Comparison of ENCODE assay signal across 15 mouse cellular contexts in the genomic region with DNA sequence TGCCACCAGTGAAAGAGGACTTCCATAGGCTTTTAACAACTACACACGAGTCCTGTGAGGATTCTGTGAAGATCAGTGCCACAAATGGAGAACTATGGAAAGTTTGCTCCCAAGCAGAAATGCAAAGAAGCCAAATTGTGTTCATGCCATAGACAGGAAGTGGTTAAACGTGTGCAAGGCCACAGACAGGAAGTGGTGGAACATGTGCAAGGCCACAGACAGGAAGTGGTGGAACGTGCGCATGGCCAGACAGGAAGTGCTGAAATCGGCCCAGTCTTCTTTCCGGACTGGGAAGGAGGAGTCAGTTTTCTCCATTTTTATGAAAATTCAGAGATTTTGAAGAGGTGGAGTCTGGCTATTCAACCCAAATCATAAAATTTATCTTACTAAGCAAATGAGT.
DNase-seq lines count a peak whose midpoint lies in the region; ATAC-seq lines count a peak whose summit lies in the region.
"Had no signal": no experiment of that assay in that cellular context is flagged by ENCODE, and none has a peak within 500 bp of the region (broad histone marks: within the 10 kb centered on the region; RNA-seq: fewer than 3 reads in every experiment).

No protein-coding gene starts in this region.

- peak; percentile 81; the same call in 1 of the 2 replicates for ATAC-seq in neutrophil, adult 5-6 weeks (ENCODE audit: extremely low read depth, insufficient number of reproducible peaks, low FRiP score, poor library complexity, severe bottlenecking)
- ATAC-seq: activated CD4-positive, CD25-positive, alpha-beta regulatory T cell, adult 4 months; forebrain, embryonic 16.5 days; hindbrain, embryonic 16.5 days had no signal

- peak; percentile 50 for DNase-seq in heart, adult 11 months
- no peak for DNase-seq in heart, postnatal 4 days
- peak; percentile 10 for DNase-seq in induced T-regulatory cell, adult 2 months (ENCODE audit: low read depth)
- DNase-seq in yolk sac, embryonic 10.5 days (ENCODE audit: low spot score) = peak; percentile 5
- no peak for DNase-seq in adrenal gland, postnatal 36 days
- DNase-seq in cerebellum, postnatal 36 days = no peak
- no peak for DNase-seq in frontal cortex, postnatal 10 days (ENCODE audit: low spot score in 2 of 2)
- DNase-seq: cerebellum, adult 11 months; gastrocnemius, postnatal 25 days; kidney, adult 8-10 months; spleen, adult 18-20 months had no signal

Comparison
In these comparisons a context has a peak if more than half of its experiments do, and no peak if none do; other contexts are left out.
1. DNase-seq: peak in heart, adult 11 months (single experiment), induced T-regulatory cell, adult 2 months (single experiment) and yolk sac, embryonic 10.5 days (single experiment); none in heart, postnatal 4 days (single experiment), adrenal gland, postnatal 36 days (0 of 2), cerebellum, postnatal 36 days (0 of 2) and frontal cortex, postnatal 10 days (0 of 2).